Mouse (Mus musculus): Measurements from ENCODE around the gene Orm2. TPM values are rescaled to one million over a fixed set of nuclear protein-coding genes. Genes with fewer than 3 reads are reported as not detected.
"Not testable (repeated sequence)": the region's sequence is repeated elsewhere in the genome, so short reads cannot be mapped to it uniquely, and the experiment has no call there.

The Orm2 gene
- polyA plus RNA-seq (2015; fragmentation: Nextera tagmentation; extraction: Ambion mirVana): not detected in 2 replicates

DNA sequence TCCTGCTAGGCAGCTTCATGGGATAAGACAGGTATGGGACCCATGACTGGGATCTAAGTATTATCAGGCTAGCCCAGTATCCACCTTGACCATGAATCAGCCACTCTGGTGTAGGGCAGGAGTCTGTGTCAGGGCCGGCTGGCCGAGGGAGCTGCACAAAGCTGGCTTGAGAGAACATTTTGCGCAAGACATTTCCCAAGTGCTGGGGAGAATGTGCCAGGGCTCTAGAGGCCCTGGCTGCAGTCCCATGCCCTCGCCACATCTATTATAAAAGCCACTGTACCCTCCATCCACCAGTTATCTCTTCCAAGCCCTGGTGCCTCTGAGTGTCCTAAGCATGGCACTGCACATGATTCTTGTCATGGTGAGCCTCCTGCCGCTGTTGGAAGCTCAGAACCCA lies at the start of gene Orm2:
TSS of gene Orm2 (plus strand) at position 300 of the 400 bp plus-strand sequence.
- TF ChIP-seq EP300 (optimal IDR thresholded peaks at IDR 0.05) (no peak), CTCF (IDR thresholded peaks at IDR 0.05; ENCODE audit: low read depth) (no peak)
- Histone ChIP-seq H3K9ac (ENCODE audit: low read length) (no peak within 1 kb of the TSS), H3K4me3 (ENCODE audit: low read depth, low read length) (no peak within 1 kb of the TSS), H3K4me1 (replicated peaks; ENCODE audit: control insufficient read depth, insufficient read depth) (no peaks in the 10 kb centered on the region), H3K9me3 (ENCODE audit: control insufficient read depth, low read length) (no peaks in the 10 kb centered on the region), H3K4me2 (replicated peaks; ENCODE audit: low read depth) (no peak within 1 kb of the TSS), H3K27ac (replicated peaks) (no peak within 1 kb of the TSS), H3K36me3 (ENCODE audit: control insufficient read depth, insufficient read depth, low read length) (no peaks in the 10 kb centered on the region), H3K27me3 (ENCODE audit: control insufficient read depth, insufficient read depth, low read length) (no peaks in the 10 kb centered on the region)
- no peak for DNase-seq (ENCODE audit: low spot score)
- ATAC-seq (ENCODE audit: low FRiP score, low TSS enrichment): no peak
- WGBS: 82% methylated on average over 5 of the region's 5 CpGs

- no peak overlapping the region for H3K4me2 ChIP-seq (replicated peaks; ENCODE audit: low read depth)
- no peaks in the 10 kb centered on the region for H3K27me3 ChIP-seq (ENCODE audit: control insufficient read depth, insufficient read depth, low read length)
- ATAC-seq (ENCODE audit: low FRiP score, low TSS enrichment): no peak
- TF ChIP-seq CTCF (IDR thresholded peaks at IDR 0.05; ENCODE audit: low read depth) (no peak), EP300 (optimal IDR thresholded peaks at IDR 0.05) (no peak)
- DNase-seq (ENCODE audit: low spot score): no peak
- no peaks in the 10 kb centered on the region for H3K9me3 ChIP-seq (ENCODE audit: control insufficient read depth, low read length)
- 73% methylated on average over 5 of the region's 5 CpGs for WGBS
- no peak overlapping the region for H3K9ac ChIP-seq (ENCODE audit: low read length)
- H3K4me3 ChIP-seq (ENCODE audit: low read depth, low read length): no peak overlapping the region
- no peak overlapping the region for H3K27ac ChIP-seq (replicated peaks)
- H3K4me1 ChIP-seq (replicated peaks; ENCODE audit: control insufficient read depth, insufficient read depth): no peaks in the 10 kb centered on the region
- peaks cover 2% of the 10 kb centered on the region; the same call in 1 of the 2 replicates for H3K36me3 ChIP-seq (ENCODE audit: control insufficient read depth, insufficient read depth, low read length)
Measured at GRCm38 (mm10) chr4:63314063-63314462, 48.2 kb upstream of the Orm2 start.

- Histone ChIP-seq H3K4me2 (replicated peaks; ENCODE audit: low read depth) (no peak overlapping the region), H3K27ac (replicated peaks) (no peak overlapping the region), H3K4me1 (replicated peaks; ENCODE audit: control insufficient read depth, insufficient read depth) (no peaks in the 10 kb centered on the region), H3K9ac (ENCODE audit: low read length) (no peak overlapping the region), H3K4me3 (ENCODE audit: low read depth, low read length) (no peak overlapping the region), H3K9me3 (ENCODE audit: control insufficient read depth, low read length) (no peaks in the 10 kb centered on the region), H3K27me3 (ENCODE audit: control insufficient read depth, insufficient read depth, low read length) (no peaks in the 10 kb centered on the region), H3K36me3 (ENCODE audit: control insufficient read depth, insufficient read depth, low read length) (peaks cover 2% of the 10 kb centered on the region)
- ATAC-seq (ENCODE audit: low FRiP score, low TSS enrichment): peak; percentile 68
- no peak for DNase-seq (ENCODE audit: low spot score)
- TF ChIP-seq CTCF (IDR thresholded peaks at IDR 0.05; ENCODE audit: low read depth) (no peak; the same call in 1 of the 2 replicates), EP300 (optimal IDR thresholded peaks at IDR 0.05) (no peak)
- 42% methylated on average over 9 of the region's 9 CpGs for WGBS
Measured at GRCm38 (mm10) chr4:63316076-63316746, 46.0 kb upstream of the Orm2 start.

- TF ChIP-seq CTCF (IDR thresholded peaks at IDR 0.05; ENCODE audit: low read depth): peak; percentile 82
- H3K9ac ChIP-seq (ENCODE audit: low read length); H3K4me3 ChIP-seq (ENCODE audit: low read depth, low read length); ATAC-seq (ENCODE audit: low FRiP score, low TSS enrichment); H3K36me3 ChIP-seq (ENCODE audit: control insufficient read depth, insufficient read depth, low read length); H3K27me3 ChIP-seq (ENCODE audit: control insufficient read depth, insufficient read depth, low read length); H3K27ac ChIP-seq (replicated peaks); H3K9me3 ChIP-seq (ENCODE audit: control insufficient read depth, low read length); H3K4me2 ChIP-seq (replicated peaks; ENCODE audit: low read depth); H3K4me1 ChIP-seq (replicated peaks; ENCODE audit: control insufficient read depth, insufficient read depth): not testable (repeated sequence)
- peak; percentile 62 for DNase-seq (ENCODE audit: low spot score)
- 28% methylated on average over 3 of the region's 3 CpGs for WGBS
Measured at GRCm38 (mm10) chr4:63319566-63319965, 42.7 kb upstream of the Orm2 start.

DNA sequence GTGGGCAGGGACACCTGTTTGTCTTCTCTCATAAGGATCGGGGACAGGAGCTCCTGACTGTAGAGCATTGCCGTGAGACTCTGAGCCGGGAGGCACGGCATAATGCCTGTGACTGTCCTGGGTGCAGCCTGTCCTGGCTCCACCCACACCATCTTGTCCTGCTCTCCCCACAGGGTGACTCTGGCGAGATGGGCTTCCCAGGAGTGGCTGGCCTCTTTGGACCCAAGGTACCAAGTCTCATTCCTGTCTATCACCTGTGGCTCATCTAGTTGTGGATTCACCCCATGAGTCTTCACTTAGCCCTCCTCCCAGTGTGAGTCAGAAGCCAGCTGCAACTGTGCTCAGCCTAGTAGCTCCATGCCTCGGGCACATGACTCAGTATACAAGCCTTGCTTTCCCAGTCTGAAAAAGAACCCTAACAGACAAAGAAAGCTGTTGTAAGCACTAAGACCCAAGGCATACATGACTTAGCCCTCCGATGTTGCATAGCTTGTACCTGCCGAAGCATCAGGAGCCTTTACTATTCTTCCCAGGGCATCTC lies 38.9 kb upstream of the Orm2 start:
- Histone ChIP-seq H3K4me3 (ENCODE audit: low read depth, low read length) (no peak overlapping the region), H3K27ac (replicated peaks) (no peak overlapping the region), H3K9me3 (ENCODE audit: control insufficient read depth, low read length) (no peaks in the 10 kb centered on the region), H3K36me3 (ENCODE audit: control insufficient read depth, insufficient read depth, low read length) (peaks cover 7% of the 10 kb centered on the region), H3K27me3 (ENCODE audit: control insufficient read depth, insufficient read depth, low read length) (no peaks in the 10 kb centered on the region), H3K4me1 (replicated peaks; ENCODE audit: control insufficient read depth, insufficient read depth) (no peaks in the 10 kb centered on the region), H3K4me2 (replicated peaks; ENCODE audit: low read depth) (no peak overlapping the region), H3K9ac (ENCODE audit: low read length) (no peak overlapping the region)
- 78% methylated on average over 8 of the region's 8 CpGs for WGBS
- TF ChIP-seq CTCF (IDR thresholded peaks at IDR 0.05; ENCODE audit: low read depth) (no peak), EP300 (optimal IDR thresholded peaks at IDR 0.05) (no peak)
- no peak for DNase-seq (ENCODE audit: low spot score)
- ATAC-seq (ENCODE audit: low FRiP score, low TSS enrichment): 0 out of 2 replicates have a peak, but pooled peaks have one; percentile 35

DNA sequence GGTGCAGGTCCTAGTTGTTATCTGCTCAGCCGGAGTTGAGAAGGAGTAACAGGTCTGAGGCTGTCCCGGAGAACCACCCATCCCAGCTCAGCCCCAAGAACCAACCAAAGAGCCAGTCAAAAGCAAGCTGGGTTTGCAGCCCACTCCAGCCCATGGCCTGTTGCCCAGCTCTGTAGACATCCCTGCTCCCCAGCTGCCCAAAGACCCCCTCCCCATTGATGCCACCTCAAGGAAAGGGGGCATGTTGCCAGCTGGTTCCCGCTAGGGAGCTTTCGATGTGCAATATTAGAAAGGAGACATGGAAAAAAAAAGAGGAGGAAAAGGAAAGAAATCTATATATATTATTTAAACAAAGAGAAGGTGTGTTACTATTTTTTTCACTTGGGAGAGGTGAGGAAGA lies 28.8 kb upstream of the Orm2 start:
- no peak for DNase-seq (ENCODE audit: low spot score)
- Histone ChIP-seq H3K9me3 (ENCODE audit: control insufficient read depth, low read length) (no peaks in the 10 kb centered on the region), H3K4me1 (replicated peaks; ENCODE audit: control insufficient read depth, insufficient read depth) (no peaks in the 10 kb centered on the region), H3K4me3 (ENCODE audit: low read depth, low read length) (no peak overlapping the region), H3K27me3 (ENCODE audit: control insufficient read depth, insufficient read depth, low read length) (no peaks in the 10 kb centered on the region), H3K9ac (ENCODE audit: low read length) (no peak overlapping the region), H3K4me2 (replicated peaks; ENCODE audit: low read depth) (no peak overlapping the region), H3K36me3 (ENCODE audit: control insufficient read depth, insufficient read depth, low read length) (0 out of 2 replicates have a peak, but pooled peaks cover 7% of the 10 kb centered on the region), H3K27ac (replicated peaks) (no peak overlapping the region)
- TF ChIP-seq EP300 (optimal IDR thresholded peaks at IDR 0.05): no peak
- no peak for TF ChIP-seq CTCF (IDR thresholded peaks at IDR 0.05; ENCODE audit: low read depth)
- 89% methylated on average over 4 of the region's 4 CpGs for WGBS
- no peak for ATAC-seq (ENCODE audit: low FRiP score, low TSS enrichment)

Data from stomach, postnatal 0 days (tissue).